Mouse (Mus musculus) spleen, postnatal 36 days (tissue): ENCODE results near the gene Ndufa10.
"Not testable (repeated sequence)": the region's sequence is repeated elsewhere in the genome, so short reads cannot be mapped to it uniquely, and the experiment has no call there.

ENCODE experiments used
- DNase-seq, 2 experiments: peaks; one replicate each; pipeline ENCODE4 v3.0.0; 2022; ENCODE audit warnings: low spot score in 2 of 2, mixed read lengths in 1 of 2

Ndufa10 gene

GRCm38 (mm10) chr1:92473165-92474041, at the start of gene Ndufa10:
Gene Ndufa10 (minus strand): TSS chr1:92473860.
- peak; percentile 84 to 90 for DNase-seq

DNA sequence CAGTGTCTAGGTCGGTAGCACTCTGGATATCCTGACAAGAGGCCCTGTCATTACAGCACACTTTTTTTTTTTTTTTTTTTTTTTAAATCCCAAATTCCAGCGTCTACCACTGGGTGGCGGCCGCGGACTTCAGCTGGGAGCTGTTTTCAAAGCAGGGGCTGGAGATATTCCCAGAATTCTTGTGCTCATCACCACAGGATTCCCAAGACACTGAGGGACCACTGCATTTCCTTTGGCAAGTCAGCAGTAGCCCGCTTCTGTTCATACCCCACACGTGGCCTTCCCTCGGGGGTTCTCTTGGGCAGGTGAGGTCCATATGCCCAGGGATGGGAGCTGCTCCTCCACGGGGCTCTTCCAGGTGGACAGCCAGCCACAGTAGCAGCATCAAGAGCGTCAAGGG, 47.7 kb upstream of the Ndufa10 start:
- no peak for DNase-seq

DNA sequence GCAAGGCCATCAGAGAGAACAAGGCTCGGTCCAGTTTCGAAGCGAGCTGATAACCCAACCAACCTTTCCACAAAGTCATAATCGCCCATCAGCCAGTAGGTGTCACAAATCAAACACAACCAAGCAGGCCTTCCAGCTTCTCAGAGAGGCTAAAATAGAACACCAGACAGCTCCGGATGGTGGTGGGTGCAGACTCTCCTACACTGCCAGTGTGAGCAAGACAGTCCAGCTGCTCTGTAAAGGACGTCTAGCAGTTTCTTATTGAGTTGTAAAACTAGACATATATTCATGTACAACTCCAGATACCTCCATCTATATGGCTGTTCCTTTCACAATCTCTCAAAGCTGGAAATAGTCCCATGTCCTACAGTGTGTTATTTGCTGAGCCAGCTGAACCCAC, 45.4 kb upstream of the Ndufa10 start:
- DNase-seq: no peak

DNA sequence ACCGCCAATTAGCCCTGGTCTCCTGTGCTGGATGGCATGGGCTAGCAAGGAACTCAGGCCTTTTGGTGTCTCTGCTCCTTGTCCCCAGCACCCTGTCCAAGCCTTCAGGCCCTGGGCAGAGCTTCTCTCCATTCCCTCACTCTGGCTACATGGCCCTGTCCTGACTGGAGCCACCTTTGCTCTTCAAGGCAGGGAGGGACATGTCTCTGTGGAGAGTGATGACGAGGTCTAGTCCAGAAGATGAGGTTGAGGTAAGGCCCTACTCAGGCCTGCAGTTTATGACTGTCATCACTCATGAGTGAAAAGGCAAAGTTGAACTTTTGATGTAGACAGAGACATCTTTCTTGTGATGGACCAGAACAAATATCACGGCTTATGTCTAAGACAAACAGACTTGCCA, 44.9 kb upstream of the Ndufa10 start, which contains the start of gene Olfr1414:
TSS of gene Olfr1414 (minus strand) at position 101 of the 400 bp plus-strand sequence.
- no peak for DNase-seq

DNA sequence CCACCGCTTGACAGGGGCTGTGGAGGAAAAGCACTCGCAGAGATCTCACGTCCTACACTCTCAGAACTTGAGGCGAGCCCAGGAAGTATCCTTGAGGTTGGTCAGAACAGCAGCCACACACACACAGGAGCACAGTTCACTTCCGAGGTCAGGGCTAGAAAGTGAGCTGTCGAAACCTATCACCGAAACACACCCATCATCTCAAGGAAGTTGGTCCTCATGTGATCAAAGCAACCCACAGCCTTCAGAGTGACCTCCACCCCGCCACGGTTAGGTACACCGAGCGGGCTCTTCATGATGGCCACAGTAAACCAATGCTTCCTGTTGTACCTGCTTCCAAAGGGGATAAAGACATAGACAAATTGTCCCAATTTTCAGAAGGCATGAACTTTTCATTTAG, 41.7 kb upstream of the Ndufa10 start:
- DNase-seq: no peak

DNA sequence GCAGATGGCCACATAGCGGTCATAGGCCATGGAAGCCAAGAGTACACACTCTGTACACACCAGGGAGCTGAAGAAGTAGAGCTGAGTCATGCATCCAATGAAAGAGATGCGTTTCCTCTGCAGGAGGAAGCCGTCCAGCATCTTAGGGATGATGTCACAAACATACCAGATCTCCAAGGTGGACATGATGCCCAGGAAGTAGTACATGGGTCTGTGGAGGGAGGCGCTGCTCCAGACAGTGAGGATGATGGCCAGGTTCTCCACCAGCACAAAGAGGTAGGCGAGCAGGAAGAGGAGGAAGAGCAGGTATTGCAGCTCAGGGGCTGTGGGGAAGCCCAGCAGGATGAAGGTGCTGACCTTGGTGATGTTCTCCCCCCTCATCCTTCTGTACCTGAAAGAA, 38.0 kb upstream of the Ndufa10 start:
- DNase-seq: not testable (repeated sequence)

- DNase-seq: no peak
Observed at GRCm38 (mm10) chr1:92496001-92496400, 22.3 kb upstream of the Ndufa10 start, which contains the start of gene Olfr1415. Gene Olfr1415 (minus strand): TSS chr1:92496101.

DNA sequence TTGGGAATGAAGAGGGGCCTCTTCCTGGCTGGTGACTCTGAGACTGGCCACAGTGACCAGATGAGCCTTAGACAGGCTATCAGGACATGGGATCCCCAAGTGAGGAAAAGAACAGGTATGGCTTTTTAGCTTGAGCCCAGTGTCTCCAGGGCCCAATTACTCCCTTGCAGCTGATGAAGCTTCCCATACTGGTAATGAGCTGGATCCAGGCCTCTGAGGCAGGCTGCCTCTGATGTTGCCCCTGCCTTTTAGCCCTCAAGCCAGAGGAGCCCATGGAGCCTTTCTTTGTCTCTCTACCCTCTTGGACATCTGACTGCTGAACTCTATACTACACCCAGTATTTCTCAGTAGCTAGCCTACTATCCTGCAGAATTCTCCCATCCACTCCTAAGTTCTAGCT, 11.4 kb upstream of the Ndufa10 start, which contains the start of gene Olfr1416:
TSS of gene Olfr1416 (minus strand) at position 101 of the 400 bp plus-strand sequence.
- no peak for DNase-seq

- no peak for DNase-seq
Observed at GRCm38 (mm10) chr1:92474066-92474578, 462 bp upstream of the Ndufa10 start.

GRCm38 (mm10) chr1:92468891-92469290, 4.8 kb downstream of the Ndufa10 start:
- peak; percentile 10 to 13 for DNase-seq

DNA sequence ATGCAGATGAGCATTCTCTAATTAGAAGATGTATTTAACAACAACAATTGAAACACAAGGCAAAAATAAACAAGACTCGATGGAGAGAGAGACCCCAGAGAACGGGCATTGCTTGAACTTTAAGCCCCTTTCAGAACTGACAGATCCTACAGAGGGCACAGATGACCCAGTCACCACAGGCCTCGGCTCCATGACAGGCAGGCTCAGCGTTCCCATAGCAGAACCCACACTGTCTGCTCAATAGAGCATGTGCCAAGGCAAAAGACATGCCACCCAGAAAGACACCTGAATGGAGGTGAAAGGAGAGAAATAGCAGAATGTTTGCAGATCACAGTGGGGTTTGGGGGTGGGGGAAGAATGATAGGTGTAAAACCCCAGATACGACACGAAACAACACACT, 15.2 kb downstream of the Ndufa10 start:
- no peak for DNase-seq

DNA sequence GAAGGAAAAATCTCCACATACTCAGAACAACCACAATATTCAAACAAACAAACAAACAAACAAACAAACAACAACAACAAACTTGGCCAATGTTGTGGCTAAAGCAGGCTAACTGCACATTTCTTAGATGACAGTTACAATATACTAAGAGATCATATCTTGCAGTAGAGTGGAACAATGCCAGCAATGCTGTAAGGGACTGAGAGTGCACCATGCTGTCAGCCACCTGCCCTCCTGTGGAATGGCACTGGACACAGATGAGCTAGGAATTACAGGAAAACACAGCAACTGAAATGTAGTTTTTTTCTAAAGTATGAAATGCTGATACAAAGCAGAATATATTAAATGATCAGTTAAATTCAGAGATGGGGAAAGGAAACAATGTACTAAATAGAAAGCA, 15.9 kb downstream of the Ndufa10 start:
- DNase-seq: no peak

- DNase-seq: no peak
Observed at GRCm38 (mm10) chr1:92453751-92454445, 19.8 kb downstream of the Ndufa10 start.

DNA sequence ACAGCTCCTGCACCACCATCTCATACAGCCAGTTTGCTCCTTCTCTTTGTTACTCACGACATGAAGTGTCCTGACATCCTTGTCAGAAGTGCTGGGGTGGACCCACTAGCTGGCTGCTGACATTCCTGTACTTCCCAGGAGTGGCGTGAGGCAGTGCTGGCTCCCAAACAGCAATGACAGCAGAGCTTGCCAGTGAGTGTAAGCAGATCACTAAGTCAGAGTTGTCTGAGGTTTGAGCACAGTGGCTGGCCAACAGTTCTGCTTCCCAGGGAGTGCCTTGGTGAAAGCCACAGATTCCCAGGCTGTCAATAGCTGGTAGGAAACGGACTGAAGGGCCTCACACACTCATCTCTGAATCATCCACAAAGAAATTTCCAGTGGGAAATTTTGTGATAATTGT, 25.4 kb downstream of the Ndufa10 start:
- DNase-seq: no peak

DNA sequence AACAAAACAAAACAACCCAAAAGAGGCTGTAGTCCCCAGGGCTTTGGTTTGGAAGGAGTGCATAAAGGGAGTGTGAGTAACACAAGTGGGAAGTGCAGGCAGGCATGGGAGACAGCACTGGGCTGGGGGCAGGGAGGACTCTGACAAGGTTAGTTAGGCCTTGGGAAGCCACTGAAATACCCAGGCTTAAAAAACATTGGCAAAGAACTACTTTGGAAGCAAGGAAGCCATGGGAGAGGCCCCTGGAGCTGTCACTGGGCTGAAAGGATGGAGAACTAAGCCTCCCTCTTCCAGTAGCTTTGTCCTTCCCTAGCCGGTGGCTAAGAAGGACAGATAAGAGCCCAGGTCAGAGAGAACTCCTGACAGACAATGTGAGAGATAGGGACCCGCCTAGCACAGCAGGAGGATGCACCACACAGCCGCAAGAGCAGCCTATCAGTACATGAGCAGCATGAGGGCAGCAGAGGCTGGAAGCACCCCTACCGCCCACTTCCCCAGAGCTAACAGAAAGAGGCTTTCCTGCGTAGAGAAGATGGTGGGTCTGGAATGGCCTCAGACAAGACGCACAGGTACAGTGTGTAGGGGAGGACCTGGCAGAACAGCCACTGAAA, 32.1 kb downstream of the Ndufa10 start:
- DNase-seq: peak in 1 of 2 experiments; percentile 5

DNA sequence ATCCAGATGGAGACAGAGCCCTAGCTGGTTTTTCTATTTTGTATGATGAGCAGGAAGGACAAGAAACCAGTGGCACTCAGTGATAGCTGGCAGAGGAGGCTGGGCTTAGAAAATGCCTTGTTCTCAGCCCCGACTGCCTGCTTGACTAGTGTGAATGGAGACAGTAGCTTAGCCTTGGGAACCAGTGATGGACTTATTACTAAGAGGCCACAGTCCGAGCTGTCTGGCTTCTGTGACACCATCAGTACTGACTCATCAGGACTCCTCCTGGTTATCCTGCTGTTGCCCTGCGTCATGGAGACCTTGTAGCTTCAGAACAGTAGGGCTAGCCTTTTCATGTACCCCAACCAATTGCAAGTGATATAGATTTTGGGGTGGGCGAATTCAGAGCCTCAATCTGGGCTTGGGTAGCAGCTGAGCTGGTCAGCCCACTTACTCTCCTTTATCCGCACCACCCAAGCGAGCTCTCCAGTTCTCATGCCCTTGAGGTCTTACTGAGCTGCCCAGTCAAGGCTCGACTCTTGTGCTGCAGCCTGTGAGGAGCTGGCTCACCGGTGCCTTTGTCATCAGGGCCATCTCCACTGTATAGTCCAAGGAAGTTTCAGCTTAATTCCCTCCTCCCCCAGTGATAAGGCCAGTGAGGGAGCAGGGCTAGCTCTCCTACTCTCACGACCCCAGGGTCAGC, 33.5 kb downstream of the Ndufa10 start:
- no peak for DNase-seq

GRCm38 (mm10) chr1:92437678-92438271, 35.9 kb downstream of the Ndufa10 start:
- no peak for DNase-seq

DNA sequence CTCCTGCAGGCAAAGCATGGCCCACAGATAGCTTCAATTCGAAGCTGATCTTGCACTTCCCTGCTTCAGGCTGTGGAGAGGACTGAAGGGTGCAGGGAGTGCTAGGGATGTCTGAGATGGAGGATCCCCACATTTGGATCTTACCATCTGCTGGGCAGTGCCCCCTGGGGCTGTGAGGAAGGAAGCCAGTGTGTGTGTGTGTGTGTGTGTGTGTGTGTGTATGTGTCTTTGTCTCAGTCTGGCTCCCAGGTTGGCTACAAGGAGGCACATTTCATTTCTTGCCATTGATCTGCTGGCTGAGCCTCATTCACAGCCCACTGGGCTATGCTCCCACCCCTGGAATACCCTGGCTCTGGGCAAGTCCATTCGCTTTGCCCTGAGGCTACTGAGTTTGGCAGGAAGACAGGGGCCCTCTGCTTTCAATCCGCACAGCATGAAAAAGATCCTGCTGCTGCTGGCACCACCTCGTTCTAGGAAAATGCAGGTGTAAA, 36.8 kb downstream of the Ndufa10 start:
- no peak for DNase-seq

DNA sequence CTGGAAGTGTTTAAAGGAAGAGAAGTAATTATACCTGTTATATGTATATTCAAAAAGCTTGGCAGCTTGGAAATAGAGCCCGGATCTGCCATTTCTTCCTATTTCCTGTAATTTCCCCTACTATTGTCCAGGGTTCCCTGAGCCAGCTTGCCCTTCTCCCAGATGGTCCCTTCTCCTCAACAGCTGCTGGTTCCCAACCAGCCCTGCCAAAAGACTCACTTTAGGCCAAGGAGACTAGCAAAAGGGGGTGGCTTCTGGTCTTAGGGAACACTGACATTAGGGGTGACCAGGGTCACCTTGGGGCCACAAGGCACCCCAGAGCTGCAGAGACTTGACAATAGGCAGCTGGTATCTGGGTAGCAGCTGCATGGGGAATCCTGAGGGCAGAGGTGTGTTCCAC, 38.7 kb downstream of the Ndufa10 start:
- DNase-seq: no peak

- no peak for DNase-seq
Observed at GRCm38 (mm10) chr1:92432791-92433190, 40.9 kb downstream of the Ndufa10 start.

- DNase-seq: no peak
Observed at GRCm38 (mm10) chr1:92432098-92432497, 41.6 kb downstream of the Ndufa10 start.
